Mouse (Mus musculus) skeletal muscle tissue, adult 2 months (tissue): ENCODE results near the gene Trf.
"Not testable (repeated sequence)": the region's sequence is repeated elsewhere in the genome, so short reads cannot be mapped to it uniquely, and the experiment has no call there.

ENCODE experiments used
- DNase-seq: peaks from one replicate; pipeline ENCODE4 v3.0.0-alpha.2; 2012; ENCODE audit warnings: low read depth, low spot score

The Trf gene

DNA sequence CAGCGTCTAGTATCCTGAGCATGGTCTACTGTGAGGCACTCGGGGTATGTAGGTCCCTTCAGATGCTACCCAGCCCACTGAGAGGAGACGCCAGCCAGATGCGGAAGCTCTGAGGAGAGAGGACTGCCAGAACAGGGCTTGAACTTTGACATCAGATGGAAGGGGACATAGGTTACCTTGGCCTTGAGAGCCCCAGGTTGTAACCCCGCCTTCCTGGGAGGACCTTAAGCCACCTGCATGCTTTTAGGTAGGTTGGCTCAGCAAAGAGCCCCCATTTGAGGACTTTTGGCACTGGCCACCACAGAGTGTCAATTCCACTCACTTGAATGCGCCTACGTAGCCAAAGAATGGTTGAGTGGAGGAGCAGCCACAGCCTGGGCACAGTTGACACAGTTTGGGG lies 5.5 kb downstream of the Trf start:
- no peak for DNase-seq

DNA sequence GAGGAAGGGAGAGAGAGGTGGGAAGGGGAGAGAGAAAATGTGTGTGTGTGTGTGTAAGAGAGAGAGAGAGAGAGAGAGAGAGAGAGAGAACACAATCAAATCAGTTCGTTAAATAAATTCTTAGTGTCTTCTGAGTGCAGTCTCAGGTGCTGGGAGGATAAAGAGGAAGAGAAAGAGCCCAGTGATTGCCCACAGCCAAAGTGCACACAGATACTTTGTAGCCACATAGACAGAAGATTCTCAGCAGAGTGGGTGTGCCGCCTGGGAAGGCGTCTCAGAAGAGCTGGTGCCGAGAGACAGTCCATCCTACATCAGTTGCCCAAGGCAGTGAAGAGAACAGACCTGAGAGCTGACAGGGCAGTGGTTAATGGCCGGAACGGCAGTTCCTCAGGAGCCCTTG lies 16.0 kb downstream of the Trf start:
- no peak for DNase-seq

GRCm38 (mm10) chr9:103213631-103214030 lies 16.6 kb downstream of the Trf start:
- peak; percentile 31 for DNase-seq

DNA sequence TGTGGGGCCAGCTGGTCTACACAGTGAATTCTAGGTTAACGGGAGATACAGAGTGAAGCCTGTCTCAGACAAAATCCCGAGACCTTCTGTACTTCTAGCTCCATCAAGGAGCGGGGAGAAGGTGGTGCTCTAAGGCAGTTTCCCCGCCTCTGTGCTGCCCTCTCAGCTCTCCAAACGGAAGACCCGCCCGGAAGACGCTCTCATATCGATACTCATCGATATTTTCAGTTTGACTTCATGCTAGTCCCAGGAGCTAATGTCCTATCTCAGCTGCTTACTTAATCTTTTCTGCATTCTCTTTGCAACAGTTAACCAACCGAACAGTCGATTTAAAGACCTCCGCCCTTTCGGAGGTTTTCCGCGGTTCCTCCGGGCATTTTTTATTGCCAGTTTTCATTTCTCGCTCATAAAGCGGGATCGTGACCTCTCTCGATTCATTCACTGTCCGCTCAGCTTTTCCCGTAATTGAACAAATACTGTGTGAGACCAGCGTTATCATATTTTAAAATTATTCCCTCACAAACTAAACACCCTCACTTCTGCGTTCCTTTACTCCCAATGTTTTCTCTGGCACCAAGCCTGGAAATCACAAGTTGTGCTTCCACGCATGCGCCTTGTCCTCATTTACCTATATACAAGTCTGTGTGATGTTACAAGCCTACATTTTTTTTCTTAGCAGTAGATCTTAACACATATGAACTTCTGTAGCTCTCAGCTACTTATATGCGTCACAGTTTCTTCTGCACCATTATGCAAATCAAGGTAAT lies 17.4 kb downstream of the Trf start:
- DNase-seq, result no peak

- no peak for DNase-seq
These were observed 21.3 kb downstream of the Trf start for GRCm38 (mm10) chr9:103208802-103209423.

- peak; percentile 67 for DNase-seq
These were observed 22.4 kb downstream of the Trf start for GRCm38 (mm10) chr9:103207846-103208245.

- no peak for DNase-seq
These were observed 24.5 kb downstream of the Trf start for GRCm38 (mm10) chr9:103205786-103206185.

GRCm38 (mm10) chr9:103201561-103202260 lies 28.5 kb downstream of the Trf start, which contains the start of gene Srprb:
Srprb (minus strand) TSS chr9:103202137.
- peak; percentile 74 for DNase-seq

DNA sequence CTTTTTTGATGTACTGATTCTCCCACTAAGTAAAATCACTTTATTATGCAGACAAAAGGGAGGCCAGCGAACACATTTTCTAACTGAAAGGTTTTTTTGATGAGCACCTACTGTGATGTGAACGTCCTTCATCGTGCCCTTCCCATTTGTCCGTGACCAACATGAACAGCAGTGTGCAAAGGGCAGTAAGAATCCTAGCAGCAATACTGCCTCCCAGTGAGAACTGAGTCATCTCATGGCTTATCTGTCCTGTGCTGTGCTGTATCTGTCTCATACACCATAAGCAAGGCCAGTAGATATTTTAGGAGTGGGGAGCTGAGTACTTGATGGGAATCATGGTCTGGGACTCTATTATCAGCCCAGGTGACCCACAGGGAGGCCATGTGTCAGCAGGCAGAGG lies 41.8 kb downstream of the Trf start:
- DNase-seq, result no peak

- DNase-seq, result no peak
These were observed 43.5 kb downstream of the Trf start for GRCm38 (mm10) chr9:103186747-103187146.

- no peak for DNase-seq
These were observed 44.3 kb downstream of the Trf start for GRCm38 (mm10) chr9:103185946-103186345.

- DNase-seq, result no peak
These were observed 45.4 kb downstream of the Trf start for GRCm38 (mm10) chr9:103184855-103185254.

GRCm38 (mm10) chr9:103181886-103182285 lies 48.4 kb downstream of the Trf start:
- DNase-seq, result no peak

GRCm38 (mm10) chr9:103180807-103181565 lies 49.3 kb downstream of the Trf start:
- DNase-seq, result peak; percentile 20

DNA sequence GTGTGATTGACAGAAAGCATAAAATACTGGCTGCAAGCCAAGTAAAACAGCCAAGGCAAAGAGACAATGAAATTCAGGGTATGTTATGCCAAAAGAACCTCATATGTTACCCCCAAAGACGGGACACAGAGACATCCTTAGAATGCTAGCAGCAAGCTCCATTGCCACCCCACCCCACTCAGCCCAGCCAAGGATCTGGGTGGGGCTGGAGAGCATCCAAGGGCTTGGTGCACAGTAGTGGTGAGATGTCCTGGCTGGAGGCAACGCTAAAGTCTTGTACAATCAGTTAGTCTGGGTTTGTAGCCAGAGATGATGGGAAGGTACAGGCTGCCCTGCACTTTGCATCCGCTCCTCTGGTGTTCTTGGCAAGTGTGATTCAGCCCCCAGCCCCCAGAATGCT lies 49.9 kb downstream of the Trf start:
- DNase-seq, result peak; percentile 51

DNA sequence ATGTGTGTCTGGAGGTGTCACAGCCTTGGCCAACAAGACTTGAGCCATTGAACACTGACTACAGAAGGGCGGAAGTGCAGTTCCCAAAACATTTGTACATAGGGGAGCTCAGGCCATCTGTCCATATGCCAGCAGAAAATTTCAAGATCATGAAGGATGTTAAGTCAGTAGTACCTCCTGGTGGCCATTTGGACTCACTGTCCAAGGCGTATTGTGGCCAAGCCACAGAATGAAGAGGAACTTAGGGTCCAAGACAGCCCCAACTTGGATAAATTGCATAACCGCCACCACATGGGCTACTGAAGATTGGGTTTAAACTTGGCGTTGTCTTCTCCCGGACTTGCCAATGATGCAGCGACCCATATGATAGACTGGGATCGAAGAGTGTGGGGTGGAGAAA lies 54.6 kb downstream of the Trf start:
- no peak for DNase-seq

DNA sequence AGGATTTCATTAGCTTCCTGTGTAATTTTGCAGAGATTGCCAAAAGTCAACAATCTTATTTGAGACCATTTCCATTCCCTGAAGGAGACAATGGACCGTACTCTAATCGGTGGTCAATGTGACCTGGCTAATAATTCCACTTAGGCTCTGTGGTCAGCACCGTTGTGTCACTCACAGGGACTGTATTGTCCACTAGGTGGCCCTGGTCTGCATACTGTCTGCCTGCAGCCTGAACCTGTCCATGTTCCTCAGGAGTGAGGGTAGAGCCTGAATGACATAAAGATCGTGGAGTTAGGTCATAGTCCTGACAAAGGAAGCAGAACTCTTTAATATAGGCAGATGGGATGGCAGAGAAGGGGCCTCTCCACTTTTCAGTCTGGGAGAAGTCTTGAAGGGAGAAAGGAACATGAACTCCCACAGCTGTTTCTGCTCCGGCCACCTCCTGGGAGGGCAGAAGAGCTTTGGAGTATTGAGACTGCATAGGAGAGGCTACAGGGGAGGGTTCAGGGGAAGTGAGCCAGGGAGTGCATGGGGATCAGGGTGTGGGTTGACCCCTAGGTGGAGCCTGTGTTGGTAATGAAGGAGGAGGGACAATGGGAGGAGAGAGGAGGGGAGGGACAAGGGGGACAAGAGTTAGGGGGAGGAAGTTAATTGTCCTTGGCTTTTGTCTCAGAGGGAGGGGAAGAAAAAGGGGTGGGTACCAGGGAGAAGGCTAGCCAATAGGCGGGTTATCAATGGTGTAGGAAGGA lies 55.3 kb downstream of the Trf start:
- no peak for DNase-seq

GRCm38 (mm10) chr9:103168771-103169170 lies 61.5 kb downstream of the Trf start:
- no peak for DNase-seq

DNA sequence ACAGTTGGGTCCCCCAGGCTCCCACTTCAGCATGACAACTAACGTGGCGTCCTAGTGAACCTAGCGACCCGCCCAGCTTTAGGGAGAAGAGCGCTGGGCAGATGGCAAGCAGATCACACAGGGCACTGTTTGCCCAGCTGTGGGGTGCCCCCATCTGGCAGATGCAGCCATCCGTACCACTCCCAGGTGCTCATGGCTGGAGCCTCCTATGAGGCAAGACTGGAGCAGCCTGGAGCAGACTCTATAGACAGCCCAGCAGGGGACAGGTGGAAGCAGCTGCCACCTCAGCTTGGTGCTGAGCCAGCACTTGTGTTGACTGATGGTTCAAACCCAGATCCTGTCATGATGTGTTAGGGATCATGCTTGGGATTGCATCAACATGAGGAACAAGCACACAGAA lies 62.2 kb downstream of the Trf start:
- no peak for DNase-seq

DNA sequence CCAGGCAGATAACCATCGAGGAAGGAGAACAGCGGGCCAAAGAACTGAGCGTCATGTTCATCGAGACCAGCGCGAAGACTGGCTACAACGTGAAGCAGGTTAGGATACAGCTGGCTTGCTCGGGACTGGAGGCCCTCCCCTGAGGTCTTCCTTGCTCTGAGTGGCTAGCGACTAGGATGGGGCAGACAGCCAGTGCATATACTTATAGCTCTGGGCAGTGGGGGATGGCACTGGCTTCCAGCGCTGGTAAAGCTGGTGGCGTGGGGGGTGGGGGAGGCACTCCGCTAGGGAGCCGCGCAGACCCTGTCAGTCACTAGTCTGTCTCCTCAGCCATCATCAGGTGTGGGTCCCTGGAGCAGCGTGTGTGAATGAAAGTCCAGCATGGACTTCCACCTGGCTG lies 66.4 kb downstream of the Trf start:
- no peak for DNase-seq

GRCm38 (mm10) chr9:103155158-103155557 lies 75.1 kb downstream of the Trf start:
- not testable (repeated sequence) for DNase-seq
